Mouse (Mus musculus) adrenal gland, adult 18-20 months (tissue): ENCODE data around the gene Vmn2r116. TPM values are rescaled to one million over a fixed set of nuclear protein-coding genes. Genes with fewer than 3 reads are reported as not detected.
"Not testable (repeated sequence)": the region's sequence is repeated elsewhere in the genome, so short reads cannot be mapped to it uniquely, and the experiment has no call there.

Experiments used
- DNase-seq, 2 experiments: peaks; one replicate each; pipeline ENCODE4 v3.0.0; 2021 to 2022; ENCODE audit warnings: low spot score in 2 of 2
- long read RNA-seq, 2 experiments: library from polyadenylated mRNA; stranded (forward); transcript quantifications; one replicate each; pipeline ENCODE4 v2.0.0; 2021
- total RNA-seq, 2 experiments: library from RNA; stranded (reverse); gene quantifications; 1 replicate in 1 of 2; 2 replicates in 1 of 2; pipeline ENCODE4 v1.2.3; 2021

Gene Vmn2r116
- not detected for total RNA-seq
- long read RNA-seq, experiment 1, result 0 reads
- long read RNA-seq, experiment 2, result 0 reads

- not testable (repeated sequence) for DNase-seq
Observed at GRCm38 (mm10) chr17:23384304-23384703, at the start of gene Vmn2r116. Vmn2r116 (plus strand) TSS chr17:23384604.

GRCm38 (mm10) chr17:23343441-23343840 lies 41.0 kb upstream of the Vmn2r116 start, which contains the start of gene Vmn2r115:
Vmn2r115 (plus strand) TSS chr17:23343741.
- not testable (repeated sequence) for DNase-seq

GRCm38 (mm10) chr17:23351644-23352043 lies 32.8 kb upstream of the Vmn2r116 start:
- no peak for DNase-seq

- DNase-seq, result no peak
Observed at GRCm38 (mm10) chr17:23433150-23433679, 48.8 kb downstream of the Vmn2r116 start.

Other genes starting within 250 kb of the Vmn2r116 start
- 1 to 10 TPM; 5.1 to 6.1 TPM for gene Zfp40, start 191.4 kb upstream of the Vmn2r116 start, total RNA-seq
- not detected for gene Vmn2r114, start 72.1 kb upstream of the Vmn2r116 start, total RNA-seq
- not detected for gene Vmn2r115, start 40.9 kb upstream of the Vmn2r116 start, total RNA-seq
- not detected for gene Vmn2r117, start 95.1 kb downstream of the Vmn2r116 start, total RNA-seq
- gene Zfp213, start 179.6 kb downstream of the Vmn2r116 start, total RNA-seq, result 10 to 100 TPM; 11.0 to 12.3 TPM
- gene Zfp13, start 214.9 kb downstream of the Vmn2r116 start, total RNA-seq, result 1 to 10 TPM; 6.2 to 6.3 TPM
- gene Zscan10, start 216.3 kb downstream of the Vmn2r116 start, total RNA-seq, result not detected